Mouse (Mus musculus): ENCODE results near the gene Tgm1.

The Tgm1 gene

DNA sequence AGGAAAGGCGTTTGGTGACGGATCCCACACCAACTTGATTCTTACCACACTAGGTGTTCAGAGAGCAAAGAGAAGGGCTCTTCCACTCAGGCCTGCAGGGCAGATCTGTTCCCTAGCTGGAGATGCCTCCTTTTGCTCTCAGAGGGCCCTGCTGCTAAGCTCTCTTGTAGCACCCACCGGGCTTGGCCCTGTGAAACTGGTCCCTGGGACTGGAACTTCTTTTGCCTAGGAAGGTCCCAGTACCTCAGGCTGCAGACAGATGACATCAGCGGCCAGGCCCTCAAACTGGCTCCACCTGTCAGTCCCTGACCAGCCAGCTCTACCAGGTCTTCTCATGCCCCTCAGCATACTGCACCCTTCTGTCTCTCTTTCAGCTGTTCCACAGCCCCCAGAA is at the start of gene Tgm1:
Tgm1 (minus strand) TSS at position 198 of the 394 bp plus-strand sequence.
- DNase-seq (ENCODE audit: low spot score) = no peak

DNA sequence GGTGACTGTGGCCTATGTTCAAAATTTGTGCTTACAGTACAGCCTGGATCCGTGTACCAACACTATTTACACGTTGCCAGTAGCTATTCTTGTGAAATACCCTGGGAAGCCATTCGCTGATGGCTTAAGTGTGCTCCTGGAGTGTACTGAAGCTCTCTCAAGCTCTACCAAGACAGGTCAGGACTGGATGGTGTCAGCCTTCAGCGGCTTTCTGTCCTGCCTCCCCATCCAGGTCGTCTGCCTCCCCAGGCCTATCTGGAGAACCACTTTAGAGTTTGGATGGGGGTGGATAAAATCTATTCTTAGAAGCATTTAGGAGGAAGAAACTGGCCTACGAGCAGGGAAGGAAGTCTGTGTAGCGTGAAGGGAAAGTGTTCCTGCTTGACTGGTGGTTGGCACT is 49.4 kb upstream of the Tgm1 start:
- DNase-seq (ENCODE audit: low spot score) = peak; percentile 74

DNA sequence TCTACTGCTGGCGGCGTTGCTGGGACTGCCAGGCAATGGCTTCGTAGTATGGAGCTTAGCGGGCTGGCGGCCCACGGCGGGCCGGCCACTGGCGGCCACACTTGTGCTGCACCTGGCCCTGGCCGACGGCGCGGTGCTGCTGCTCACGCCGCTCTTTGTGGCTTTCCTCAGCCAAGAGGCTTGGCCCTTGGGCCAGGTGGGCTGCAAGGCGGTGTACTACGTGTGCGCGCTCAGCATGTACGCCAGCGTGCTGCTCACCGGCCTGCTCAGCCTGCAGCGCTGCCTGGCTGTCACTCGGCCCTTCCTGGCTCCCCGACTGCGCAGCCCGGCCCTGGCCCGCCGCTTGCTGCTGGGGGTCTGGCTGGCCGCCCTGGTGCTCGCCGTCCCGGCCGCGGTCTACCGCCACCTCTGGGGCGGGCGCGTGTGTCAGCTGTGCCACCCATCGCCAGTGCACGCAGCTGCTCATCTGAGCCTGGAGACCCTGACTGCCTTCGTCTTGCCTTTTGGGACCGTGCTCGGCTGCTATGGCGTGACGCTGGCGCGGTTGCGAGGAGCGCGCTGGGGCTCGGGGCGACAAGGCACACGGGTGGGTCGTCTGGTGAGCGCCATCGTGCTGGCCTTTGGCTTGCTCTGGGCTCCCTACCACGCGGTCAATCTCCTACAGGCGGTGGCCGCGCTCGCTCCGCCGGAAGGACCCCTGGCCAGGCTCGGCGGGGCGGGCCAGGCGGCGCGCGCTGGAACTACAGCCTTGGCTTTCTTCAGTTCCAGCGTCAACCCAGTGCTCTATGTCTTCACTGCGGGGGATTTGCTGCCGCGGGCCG is 48.5 kb upstream of the Tgm1 start:
- DNase-seq (ENCODE audit: low spot score) = no peak

DNA sequence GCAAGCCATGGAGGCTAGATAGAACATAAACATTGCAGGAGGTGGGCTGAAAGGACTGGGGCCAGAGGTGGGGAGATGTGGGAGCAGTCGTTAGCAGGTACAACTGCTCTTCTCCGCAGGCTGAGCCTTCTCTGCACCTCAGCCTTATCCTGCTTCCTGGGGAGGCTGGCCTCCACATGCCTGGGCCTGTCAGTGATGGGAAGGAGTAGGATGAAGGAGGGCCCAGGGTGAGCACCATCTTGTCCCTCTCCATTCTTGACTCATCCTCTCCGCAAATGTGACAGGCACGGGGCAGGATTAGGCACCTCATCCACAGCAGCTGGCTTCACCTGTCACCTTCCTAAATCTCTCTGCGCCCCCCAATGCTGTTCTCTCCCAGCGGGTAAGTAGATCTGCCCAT is 47.4 kb upstream of the Tgm1 start, which contains the start of gene Ltb4r2:
Ltb4r2 (plus strand) TSS at position 266 of the 400 bp plus-strand sequence.
- no peak for DNase-seq (ENCODE audit: low spot score)

DNA sequence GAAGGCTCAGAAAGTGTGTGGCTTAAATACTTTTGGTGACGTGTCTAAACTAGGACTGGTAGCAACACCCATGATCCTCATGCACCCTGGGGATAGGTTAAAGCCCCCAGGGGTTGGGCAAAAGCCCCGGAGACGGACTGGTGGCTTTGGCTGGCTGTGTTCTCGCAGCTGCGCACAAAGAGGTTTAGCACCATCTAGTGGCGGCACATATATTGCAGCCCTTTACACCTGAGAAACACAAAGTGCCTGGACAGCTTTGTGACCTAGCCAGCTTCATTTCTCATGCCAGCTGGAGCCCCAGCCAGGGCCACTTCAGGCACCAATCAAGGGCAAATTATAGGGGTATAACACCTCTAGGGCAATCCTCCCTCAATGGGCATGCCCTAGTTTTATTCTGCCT is 46.4 kb upstream of the Tgm1 start:
- peak; percentile 86 for DNase-seq (ENCODE audit: low spot score)

DNA sequence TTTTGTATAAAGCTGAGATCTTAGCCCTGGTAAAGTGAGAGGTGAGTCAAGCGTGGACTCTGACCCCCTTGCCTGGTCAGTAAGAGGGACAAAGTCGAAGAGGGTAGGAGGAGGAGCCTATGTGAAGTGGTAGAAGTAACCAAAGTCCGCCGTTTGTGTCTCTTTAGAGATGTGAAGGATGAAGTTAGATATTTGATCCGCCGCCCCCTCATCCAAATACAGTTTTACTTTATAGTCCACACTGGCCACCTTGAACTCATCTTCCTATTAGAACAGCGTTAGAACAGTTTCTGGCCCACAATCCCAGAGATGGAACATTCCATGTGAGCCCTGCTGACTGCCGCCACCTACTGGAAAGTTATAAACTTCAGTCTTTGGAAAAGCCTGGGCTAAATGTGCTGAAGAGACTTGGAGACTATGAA is 44.6 kb upstream of the Tgm1 start, which contains the start of gene Cideb:
Cideb (minus strand) TSS at position 96 of the 422 bp plus-strand sequence.
- DNase-seq (ENCODE audit: low spot score) = peak; percentile 63

DNA sequence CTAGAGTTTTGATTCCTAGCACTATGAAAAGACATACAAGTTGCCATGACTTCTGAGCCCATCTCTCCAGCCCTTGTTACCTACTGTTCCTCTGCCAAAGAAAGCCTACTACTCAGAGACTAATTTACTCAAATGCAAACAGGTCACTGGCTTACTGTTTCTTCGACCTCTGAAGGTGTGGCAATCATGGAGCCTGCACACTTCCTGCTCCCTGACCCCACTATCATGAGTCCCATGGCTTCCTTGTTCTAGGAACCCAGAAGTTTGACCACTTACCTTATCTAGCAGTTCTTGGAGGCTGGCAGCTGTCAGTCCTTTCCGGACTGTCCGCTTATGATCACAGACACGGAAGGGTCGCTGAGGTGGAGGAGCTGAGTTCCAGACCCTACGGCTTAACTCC is 43.8 kb upstream of the Tgm1 start:
- no peak for DNase-seq (ENCODE audit: low spot score)

DNA sequence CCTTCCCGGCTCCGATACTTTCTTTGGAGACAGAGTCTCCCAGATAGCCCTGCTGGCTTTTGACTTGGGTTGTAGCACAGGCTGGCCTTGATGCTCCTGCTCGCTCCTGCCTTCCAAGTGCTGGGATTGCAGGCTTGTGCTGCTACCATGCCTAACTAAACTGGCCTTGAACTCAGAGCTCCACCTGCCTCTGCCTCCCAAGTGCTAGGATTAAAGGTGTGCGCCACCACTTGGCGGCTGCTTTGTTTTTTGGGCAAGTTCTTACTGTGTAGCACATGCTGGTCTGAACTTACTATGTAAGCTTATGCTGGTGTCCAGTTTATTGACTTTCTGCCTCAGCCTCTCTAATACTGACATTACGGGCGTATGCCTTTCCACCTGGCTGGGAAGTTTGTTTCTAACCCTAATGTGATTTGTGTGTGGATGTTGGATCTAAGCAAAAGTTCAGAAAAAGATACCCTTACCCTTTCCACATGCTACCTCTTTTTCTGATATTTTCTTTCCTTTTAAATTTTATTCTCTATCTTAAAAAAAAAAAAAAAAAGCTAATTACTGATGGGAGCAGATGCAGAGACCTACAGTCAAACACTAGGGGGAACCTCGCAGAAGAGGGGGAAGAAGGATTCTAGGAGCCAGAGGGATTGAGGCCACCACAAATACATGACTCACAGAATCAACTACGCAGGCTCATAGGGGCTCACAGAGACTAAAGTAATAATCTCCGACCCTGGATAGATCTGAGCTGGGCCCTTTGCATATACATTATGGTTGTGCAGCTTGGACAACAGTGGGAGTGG is 33.5 kb upstream of the Tgm1 start:
- DNase-seq (ENCODE audit: low spot score) = no peak

DNA sequence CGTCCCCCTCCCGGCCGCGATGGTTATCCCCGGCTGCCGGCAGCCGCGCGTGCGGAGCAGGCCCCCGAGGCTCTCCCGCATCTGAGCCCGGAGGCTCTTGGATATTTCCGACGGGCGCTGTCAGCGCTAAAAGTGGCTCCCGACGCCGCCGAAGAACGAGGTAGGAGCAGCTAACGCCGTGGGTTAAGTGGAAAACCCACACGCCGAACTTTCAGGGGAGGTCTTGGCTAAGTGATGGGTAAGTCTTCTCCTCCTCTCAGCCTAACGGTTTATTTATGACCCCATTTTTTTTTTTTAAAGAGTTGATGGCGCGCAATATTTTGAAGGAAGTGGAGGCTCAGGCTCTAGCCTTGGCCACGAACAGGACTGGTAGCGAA is 32.1 kb upstream of the Tgm1 start:
- no peak for DNase-seq (ENCODE audit: low spot score)

DNA sequence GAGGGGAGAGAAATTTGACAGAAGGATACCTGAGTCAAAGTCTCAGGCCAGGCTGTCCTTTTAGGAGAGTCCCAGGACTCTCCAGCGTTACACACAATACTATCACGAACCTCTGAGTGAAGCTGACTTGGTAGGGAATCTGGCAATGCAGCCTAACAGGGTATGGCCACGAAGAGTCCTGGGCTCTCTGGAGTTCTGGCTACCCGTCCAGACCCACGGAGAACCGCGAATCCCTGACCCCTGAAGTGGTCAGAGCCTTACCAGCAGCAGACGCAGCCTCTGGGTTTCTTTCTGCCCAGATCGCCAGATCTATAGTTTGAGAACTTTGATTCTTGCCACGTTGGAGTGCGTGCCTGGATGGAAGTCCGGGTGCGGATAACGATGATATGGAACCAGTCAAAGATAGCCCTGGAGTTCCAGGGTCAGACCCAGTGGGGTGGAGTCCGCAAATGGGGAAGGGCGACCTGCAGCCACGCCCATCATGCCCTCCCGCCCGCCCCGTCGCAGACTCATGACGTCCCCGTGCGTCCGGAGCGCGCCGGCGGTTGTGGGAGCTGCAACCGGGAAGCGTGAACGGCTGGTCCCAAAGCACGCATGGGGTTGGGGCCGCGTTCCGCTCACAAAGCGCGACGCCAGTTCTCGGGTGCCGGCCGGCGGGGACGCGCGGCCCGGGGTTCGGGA is 31.6 kb upstream of the Tgm1 start, which contains the start of the genes Dhrs1 and Nop9:
Dhrs1 (minus strand) TSS at position 511 of the 681 bp plus-strand sequence.
Nop9 (plus strand) TSS at position 514 of the 681 bp plus-strand sequence.
- DNase-seq (ENCODE audit: low spot score) = peak; percentile 87

DNA sequence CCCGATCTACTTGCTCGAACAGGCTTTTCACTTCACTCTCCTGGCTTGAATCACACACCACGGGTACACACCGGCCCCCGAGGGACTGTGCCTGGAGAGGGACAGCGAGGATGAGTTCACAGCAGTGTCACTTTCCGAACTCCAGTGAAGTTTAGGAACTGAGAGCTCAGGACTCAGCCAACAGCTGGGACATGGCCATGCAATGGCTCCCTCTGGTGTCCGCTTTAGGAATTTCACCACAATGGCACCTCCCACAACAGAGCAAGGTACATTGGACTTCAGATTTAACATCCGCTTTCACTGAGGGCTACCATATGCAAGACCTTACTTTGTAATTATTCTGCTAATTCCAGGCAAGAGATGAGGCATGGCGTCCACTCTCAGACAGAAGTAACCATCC is 30.0 kb upstream of the Tgm1 start:
- peak; percentile 90 for DNase-seq (ENCODE audit: low spot score)

DNA sequence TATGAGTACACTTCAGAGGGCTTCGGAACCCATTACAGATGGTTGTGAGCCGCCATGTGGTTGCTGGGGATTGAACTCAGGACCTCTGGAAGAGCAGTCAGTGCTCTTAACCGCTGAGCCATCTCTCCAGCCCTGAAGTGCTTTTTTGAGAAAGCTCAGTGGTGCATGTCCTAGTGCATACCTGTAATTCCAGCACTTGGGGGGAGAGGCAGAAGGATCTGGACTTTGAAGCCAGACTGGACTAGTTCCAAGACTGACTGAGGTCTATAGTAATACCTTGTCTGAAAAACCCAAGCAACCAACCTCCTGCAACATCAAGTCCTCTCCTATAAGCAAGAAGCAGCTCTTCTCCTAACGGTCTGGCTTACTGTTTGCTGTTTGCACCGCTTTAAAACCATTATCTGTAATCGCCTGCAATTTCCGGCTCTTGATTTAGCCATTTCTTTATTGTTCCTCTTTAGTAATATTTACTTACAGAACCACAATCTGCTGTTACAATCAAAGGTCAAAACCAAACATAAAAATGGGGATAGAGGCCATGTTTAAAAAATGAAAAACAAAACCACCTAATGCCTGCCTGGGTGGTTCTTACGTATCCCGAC is 23.5 kb upstream of the Tgm1 start:
- DNase-seq (ENCODE audit: low spot score) = no peak

DNA sequence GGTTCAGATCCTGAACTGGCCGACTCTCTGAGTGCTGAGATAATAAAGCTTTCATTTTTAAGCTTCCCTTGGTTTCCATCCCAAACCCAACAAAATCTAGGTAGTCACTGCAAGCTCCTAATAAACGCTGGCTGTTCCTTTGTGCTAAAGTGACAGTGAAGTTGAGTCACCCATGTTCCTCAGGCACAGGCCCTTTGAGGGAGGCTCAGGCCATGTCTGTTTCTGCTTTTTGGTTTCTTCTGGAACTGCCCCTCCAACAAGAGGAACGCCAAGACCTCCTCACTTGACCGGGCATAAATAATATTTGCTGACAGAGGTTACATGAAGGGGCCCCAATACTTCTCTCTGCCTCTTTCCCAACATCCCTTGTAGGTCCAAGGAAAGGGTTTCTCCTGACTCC is 22.0 kb upstream of the Tgm1 start:
- no peak for DNase-seq (ENCODE audit: low spot score)

DNA sequence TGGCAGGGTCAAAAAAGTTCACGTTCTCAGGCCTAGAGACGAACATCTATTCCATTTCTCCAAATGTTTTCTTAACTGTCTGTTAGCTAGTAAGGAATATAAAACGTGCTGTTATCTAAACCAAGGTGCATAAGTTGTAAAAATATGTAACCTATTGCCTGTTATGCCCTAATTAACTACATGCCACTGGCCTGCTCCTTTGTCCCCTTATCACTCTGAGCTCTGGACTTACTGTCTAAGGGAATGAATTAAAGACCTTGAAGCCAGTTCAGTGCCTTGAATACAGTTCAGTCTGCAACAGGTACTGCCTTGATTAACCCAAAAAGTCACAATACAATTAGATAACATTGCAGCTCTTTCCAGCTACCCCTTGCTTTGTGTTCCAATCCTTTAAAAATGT is 21.6 kb upstream of the Tgm1 start:
- no peak for DNase-seq (ENCODE audit: low spot score)

DNA sequence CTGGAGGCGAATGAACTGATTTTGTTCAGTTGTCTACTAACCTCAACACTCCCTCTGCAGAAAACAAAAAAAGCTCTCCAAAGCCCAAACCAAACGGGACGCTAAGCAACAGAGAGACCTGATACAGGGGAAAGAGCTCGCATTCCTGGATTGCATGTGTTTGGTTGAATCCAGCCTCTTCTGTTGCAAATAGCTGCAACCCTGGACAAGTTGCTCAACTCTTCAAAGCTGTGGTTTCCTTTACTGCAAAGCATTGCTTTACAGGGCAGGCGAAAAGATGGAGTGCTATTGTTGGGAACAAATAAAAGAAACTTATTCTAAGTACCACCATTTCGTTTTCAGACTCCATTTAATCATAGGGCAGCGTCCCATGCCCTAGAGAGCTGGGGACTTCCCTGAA is 21.1 kb upstream of the Tgm1 start:
- DNase-seq (ENCODE audit: low spot score) = no peak

DNA sequence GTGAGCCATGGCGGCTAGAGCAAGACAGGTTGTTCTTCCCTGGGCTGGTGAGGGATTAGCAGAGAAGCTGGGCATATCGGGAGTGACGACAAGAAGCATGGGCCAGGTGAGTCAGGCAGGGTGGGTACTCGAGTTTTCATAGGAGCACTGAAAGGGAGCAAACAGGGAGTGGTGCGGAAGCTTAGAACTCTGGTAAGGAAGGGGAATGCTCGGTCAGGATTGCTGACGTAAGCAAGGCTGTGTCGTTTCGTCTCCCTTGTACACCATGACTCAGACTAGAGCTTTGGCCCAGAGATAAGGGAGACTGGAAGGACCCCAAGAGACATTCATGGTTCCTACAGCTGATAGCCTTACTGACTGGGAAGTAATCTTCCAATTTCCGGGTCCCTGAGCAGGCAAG is 20.2 kb upstream of the Tgm1 start:
- DNase-seq (ENCODE audit: low spot score) = no peak

DNA sequence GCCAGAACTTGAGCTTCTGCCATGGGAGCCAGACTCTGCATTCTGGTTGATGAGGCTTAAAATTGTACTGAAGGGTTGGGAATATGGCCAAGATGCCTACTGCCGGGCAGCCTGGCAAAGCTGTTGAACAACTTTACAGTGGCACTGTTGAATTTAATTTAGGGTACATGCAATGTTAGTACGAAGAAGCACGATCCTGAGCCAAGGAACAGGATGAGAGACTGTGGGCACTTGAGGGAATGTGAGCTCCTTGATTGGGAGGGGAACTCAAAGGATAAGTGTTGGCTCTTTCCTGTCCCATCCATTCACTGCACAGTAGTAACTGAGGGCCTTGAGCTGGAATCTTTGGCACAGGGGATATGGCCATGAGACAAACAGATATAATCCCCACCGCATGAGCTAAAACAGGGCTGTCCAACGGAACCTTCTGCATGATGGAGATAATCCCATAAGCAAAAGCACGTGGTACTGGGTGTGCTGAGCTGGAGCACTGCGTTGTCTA is 16.9 kb upstream of the Tgm1 start:
- no peak for DNase-seq (ENCODE audit: low spot score)

DNA sequence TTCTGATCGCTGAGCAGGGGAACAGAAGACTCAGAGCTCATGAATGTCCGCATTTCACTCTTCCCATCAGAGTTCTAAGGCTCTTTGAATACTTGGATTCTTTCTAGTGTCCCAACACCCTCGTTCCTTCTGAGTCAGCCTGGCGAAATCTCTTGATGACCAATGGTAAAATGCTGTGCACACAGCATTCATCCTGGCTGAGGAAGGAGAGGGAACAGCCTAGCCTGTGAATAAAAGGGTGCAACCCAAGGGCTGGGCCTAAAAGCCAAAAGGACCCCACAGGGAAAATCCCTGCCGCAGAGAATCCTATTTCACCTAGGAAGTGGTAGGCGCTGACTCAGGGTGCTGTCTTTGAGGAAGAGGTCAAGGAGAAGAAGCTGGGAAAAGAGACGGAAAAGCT is 16.4 kb upstream of the Tgm1 start:
- DNase-seq (ENCODE audit: low spot score) = no peak

DNA sequence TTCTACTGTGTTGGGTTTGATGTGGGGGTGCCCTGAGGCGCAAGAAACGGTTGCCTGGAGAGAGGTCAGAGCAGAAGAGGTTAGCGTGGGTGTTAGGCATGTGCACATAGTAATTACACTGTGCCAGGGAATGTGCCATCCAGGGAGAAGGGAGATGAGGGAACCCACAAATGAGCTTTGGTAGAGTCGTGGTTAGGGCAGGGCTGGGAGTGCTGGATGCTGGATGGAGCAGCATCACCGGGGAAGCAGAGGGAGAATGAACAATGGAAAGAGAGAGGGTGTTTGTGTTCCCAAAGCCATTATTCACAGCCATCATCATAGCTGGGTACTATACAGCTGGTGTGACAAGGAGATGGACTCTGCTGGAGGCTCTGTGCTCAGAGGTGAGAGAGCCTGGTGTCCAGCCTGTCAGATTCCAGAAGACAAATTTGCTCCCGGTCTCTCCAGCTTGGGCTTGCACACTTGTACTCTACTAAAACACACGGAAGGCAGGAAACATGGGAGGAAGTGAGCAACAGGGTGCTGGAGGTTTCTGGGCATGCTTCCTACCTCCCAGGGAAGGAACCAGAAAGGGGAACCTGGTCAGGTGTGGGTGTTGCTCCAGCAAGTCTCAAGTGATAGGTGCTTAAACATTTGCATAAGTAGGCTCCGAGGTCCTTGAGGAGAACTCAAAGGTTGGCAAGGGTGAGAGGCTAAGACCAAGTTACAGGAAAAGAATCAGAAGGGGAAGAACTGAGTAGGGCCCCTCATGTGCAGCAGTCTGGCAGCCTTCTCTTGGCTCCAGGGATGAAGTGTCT is 14.4 kb upstream of the Tgm1 start:
- DNase-seq (ENCODE audit: low spot score) = peak; percentile 50

DNA sequence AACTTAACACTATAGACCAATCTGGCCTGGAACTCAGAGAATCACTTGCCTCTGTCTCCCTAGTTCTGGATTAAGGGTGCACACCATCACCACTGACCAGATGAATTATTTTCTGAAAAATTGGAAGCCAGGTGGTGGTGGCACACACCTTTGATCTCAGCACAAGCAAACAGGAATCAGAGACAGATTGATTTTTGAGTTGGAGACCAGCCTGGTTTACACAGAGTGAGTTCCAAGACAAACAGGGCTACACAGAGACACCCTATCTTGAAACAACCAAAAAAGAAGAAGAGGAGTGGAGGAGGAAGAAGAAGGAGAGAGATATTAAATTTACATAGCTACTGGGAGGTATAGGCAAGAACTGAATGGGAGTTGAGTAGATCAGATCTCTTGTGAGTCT is 12.5 kb upstream of the Tgm1 start:
- no peak for DNase-seq (ENCODE audit: low spot score)

DNA sequence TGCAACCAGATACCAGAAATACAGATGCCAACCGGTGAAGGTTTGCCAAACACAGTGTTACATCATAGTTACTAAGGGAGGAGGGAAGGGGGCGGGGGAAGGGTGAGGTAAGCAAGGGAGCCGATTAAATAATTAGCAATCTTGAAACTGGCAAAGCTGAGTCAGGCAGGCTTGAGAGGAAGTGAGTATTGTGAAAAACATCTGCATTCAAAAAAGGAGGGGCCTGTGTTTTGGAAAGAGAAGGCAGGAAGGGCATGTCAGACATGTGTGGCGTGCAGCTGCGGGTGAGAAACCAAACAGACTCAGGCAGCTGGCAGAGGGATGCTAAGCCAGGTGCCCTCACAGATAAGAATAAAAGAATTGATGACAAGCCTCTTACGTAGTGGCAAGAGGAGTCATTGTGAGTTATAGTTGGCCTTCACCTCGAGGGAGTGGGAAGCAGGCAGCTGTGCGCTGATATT is 10.7 kb upstream of the Tgm1 start:
- peak; percentile 82 for DNase-seq (ENCODE audit: low spot score)
